Mouse (Mus musculus): ENCODE measurements around the gene Zfp970. TPM values are rescaled to one million over a fixed set of nuclear protein-coding genes. Genes with fewer than 3 reads are reported as not detected.
"Not testable (repeated sequence)": the region's sequence is repeated elsewhere in the genome, so short reads cannot be mapped to it uniquely, and the experiment has no call there.

Gene Zfp970
- 5.8 and 7.4 TPM in 2 replicates for polyA plus RNA-seq (2015; fragmentation: Nextera tagmentation; extraction: Ambion mirVana)

DNA sequence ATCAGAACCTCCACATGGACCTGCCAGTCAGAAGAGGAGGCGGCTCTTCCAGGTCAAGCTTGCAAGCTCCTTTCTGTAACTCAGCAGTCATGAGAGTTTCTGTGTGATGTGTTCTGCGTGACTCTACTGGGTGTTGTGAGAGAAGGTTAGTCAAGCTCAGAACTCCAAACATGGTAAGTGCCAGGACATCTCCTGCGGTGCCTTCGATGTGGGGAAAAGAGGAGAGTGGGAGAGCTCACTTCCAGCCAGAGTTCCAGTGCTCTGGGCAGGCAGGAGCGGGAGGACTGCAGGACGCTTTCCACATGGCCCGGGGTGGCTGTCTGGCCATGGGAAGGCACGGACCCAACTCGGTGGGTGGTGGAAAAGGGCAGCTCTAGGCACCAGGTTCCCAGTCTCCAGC is at the start of gene Zfp970:
Gene Zfp970, plus strand, starts transcription at position 58 of the 400 bp plus-strand sequence.
- 10% methylated on average over 6 of the region's 9 CpGs for WGBS
- not testable (repeated sequence) for H3K9ac ChIP-seq (replicated peaks); H3K27ac ChIP-seq (replicated peaks); H3K4me1 ChIP-seq; H3K36me3 ChIP-seq; H3K9me3 ChIP-seq (replicated peaks); ATAC-seq (ENCODE audit: low FRiP score); H3K27me3 ChIP-seq (replicated peaks)
- H3K4me2 ChIP-seq = peak within 1 kb of the TSS; percentile 47
- peak within 1 kb of the TSS; percentile 40 for H3K4me3 ChIP-seq (replicated peaks)

DNA sequence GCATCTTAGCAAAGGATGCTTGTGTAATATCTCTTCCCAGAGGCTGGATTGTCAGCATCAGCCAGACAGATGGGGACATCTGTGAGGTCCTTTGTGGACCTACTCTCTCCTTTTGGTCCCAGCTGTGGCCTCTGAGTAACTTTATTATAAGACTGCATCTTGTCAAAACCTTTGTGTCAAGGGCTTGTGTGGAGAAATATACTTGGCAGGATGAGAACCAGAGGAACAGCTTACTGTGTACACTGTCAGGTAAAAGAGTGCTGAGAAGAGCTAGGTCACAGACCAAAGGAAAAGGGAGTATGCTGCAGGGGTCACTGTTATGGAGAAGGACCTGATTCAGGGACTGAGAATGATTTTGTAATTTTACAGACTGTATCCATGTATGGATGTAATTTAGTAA is 3.7 kb downstream of the Zfp970 start:
- not testable (repeated sequence) for H3K36me3 ChIP-seq; H3K4me2 ChIP-seq; H3K4me1 ChIP-seq; H3K27ac ChIP-seq (replicated peaks); H3K27me3 ChIP-seq (replicated peaks); H3K4me3 ChIP-seq (replicated peaks); H3K9me3 ChIP-seq (replicated peaks); H3K9ac ChIP-seq (replicated peaks); ATAC-seq (ENCODE audit: low FRiP score)

- ATAC-seq (ENCODE audit: low FRiP score); H3K4me2 ChIP-seq; H3K36me3 ChIP-seq; H3K9ac ChIP-seq (replicated peaks); H3K27me3 ChIP-seq (replicated peaks); H3K4me1 ChIP-seq; H3K9me3 ChIP-seq (replicated peaks); H3K4me3 ChIP-seq (replicated peaks); H3K27ac ChIP-seq (replicated peaks): not testable (repeated sequence)
- 94% methylated on average over 6 of the region's 10 CpGs for WGBS
These were observed 7.7 kb downstream of the Zfp970 start for GRCm38 (mm10) chr2:177472261-177472660.

DNA sequence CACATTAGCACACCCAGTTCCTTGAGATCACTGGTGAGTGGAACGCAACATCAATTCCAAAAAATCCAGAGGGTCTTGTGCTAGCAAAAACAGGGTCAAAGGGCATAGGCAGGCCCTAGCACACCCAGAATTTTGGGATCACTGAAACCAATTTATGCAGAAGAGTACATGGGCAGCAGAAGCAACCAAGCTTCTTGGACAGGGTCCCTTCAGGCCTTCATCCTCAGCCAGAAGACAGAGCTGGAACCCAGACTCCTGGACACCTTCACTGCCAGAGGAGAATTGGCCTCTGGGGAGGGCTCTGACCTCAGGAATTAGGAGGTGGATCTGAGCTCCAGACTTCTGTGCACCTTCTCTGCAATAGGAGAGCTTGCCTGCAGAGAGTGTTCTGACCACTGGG is 17.4 kb downstream of the Zfp970 start:
- not testable (repeated sequence) for H3K27me3 ChIP-seq (replicated peaks); ATAC-seq (ENCODE audit: low FRiP score)
- WGBS = 93% methylated on average over 1 of the region's 1 CpGs

GRCm38 (mm10) chr2:177483238-177483948 is 18.9 kb downstream of the Zfp970 start:
- WGBS = 90% methylated on average over 11 of the region's 11 CpGs
- not testable (repeated sequence) for H3K4me3 ChIP-seq (replicated peaks); H3K27ac ChIP-seq (replicated peaks); H3K4me2 ChIP-seq; H3K9me3 ChIP-seq (replicated peaks); H3K4me1 ChIP-seq; ATAC-seq (ENCODE audit: low FRiP score); H3K27me3 ChIP-seq (replicated peaks); H3K9ac ChIP-seq (replicated peaks); H3K36me3 ChIP-seq

More for the DNA sequence above, 17.4 kb downstream of the Zfp970 start:
- H3K27ac ChIP-seq (replicated peaks); H3K9me3 ChIP-seq (replicated peaks); H3K36me3 ChIP-seq; H3K9ac ChIP-seq (replicated peaks); H3K4me2 ChIP-seq; H3K4me3 ChIP-seq (replicated peaks); H3K4me1 ChIP-seq: not testable (repeated sequence)

- H3K27ac ChIP-seq (replicated peaks); H3K36me3 ChIP-seq; ATAC-seq (ENCODE audit: low FRiP score); H3K27me3 ChIP-seq (replicated peaks); H3K4me1 ChIP-seq; H3K9me3 ChIP-seq (replicated peaks); H3K9ac ChIP-seq (replicated peaks): not testable (repeated sequence)
- WGBS = 25% methylated on average over 7 of the region's 7 CpGs
- H3K4me3 ChIP-seq (replicated peaks) = peak within 1 kb of the TSS; percentile 35
- H3K4me2 ChIP-seq = peak within 1 kb of the TSS; percentile 43
These were observed 33.5 kb downstream of the Zfp970 start, which contains the start of gene Gm14403 for GRCm38 (mm10) chr2:177498067-177498466. Gene Gm14403 (plus strand): TSS chr2:177498215.

GRCm38 (mm10) chr2:177499182-177499581 is 34.6 kb downstream of the Zfp970 start:
- not testable (repeated sequence) for H3K9ac ChIP-seq (replicated peaks); H3K9me3 ChIP-seq (replicated peaks); H3K27ac ChIP-seq (replicated peaks); H3K27me3 ChIP-seq (replicated peaks); H3K4me2 ChIP-seq; H3K4me3 ChIP-seq (replicated peaks); ATAC-seq (ENCODE audit: low FRiP score); H3K4me1 ChIP-seq; H3K36me3 ChIP-seq
- WGBS = 64% methylated on average over 1 of the region's 1 CpGs

GRCm38 (mm10) chr2:177505211-177505719 is 40.7 kb downstream of the Zfp970 start:
- not testable (repeated sequence) for H3K4me3 ChIP-seq (replicated peaks); ATAC-seq (ENCODE audit: low FRiP score); H3K36me3 ChIP-seq; H3K27ac ChIP-seq (replicated peaks); H3K9me3 ChIP-seq (replicated peaks); H3K4me1 ChIP-seq; H3K9ac ChIP-seq (replicated peaks); H3K27me3 ChIP-seq (replicated peaks); H3K4me2 ChIP-seq
- 89% methylated on average over 1 of the region's 1 CpGs for WGBS

DNA sequence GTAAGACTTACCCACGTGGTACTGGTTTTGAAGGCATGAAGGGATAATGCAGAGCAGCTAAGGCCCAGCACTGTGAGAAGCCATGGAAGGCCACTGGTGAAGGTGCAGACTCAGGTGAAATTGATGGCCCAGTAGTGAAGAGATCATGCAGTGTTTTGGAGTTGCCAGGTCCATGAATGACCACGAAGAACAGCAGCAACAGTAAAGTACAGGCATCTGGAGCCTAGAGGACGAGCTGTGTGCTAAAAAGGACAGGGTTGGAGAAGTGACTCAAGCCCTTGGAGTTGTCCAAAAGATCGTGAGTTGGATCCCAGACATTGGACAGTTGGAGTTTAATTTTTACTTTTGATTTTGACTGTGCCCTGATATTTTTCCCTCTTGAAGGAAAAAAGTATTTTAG is 46.8 kb downstream of the Zfp970 start:
- not testable (repeated sequence) for H3K4me3 ChIP-seq (replicated peaks); H3K9ac ChIP-seq (replicated peaks); H3K4me1 ChIP-seq; H3K4me2 ChIP-seq; H3K27me3 ChIP-seq (replicated peaks); H3K27ac ChIP-seq (replicated peaks); H3K36me3 ChIP-seq; ATAC-seq (ENCODE audit: low FRiP score); H3K9me3 ChIP-seq (replicated peaks)
- 73% methylated on average over 4 of the region's 4 CpGs for WGBS

- not testable (repeated sequence) for ATAC-seq (ENCODE audit: low FRiP score); H3K9ac ChIP-seq (replicated peaks); H3K27me3 ChIP-seq (replicated peaks); H3K4me3 ChIP-seq (replicated peaks); H3K4me2 ChIP-seq; H3K9me3 ChIP-seq (replicated peaks); H3K27ac ChIP-seq (replicated peaks); H3K4me1 ChIP-seq; H3K36me3 ChIP-seq
- WGBS = 93% methylated on average over 3 of the region's 3 CpGs
These were observed 47.4 kb downstream of the Zfp970 start for GRCm38 (mm10) chr2:177511972-177512371.

DNA sequence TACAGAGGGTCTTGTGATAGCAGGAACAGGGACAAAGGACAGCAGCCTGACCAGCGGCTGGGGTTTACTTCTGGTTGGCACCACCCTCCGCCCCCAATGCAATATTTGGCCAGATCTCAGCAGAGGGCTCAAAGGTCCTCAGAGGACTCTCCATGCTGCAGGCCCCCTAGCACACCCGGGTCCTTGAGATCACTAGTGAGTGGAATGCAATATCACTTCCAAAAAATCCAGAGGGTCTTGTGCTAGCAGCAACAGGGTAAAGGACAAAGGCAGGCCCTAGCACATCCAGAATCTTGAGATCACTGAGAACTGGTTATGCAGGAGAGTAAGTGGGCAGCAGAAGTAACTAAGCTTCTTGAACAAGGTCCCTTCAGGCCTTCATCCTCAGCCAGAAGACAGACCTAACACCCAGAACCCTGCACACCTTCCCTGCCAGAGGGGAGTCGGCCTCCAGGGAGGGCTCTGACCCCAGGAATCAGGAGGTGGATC is 49.5 kb downstream of the Zfp970 start:
- H3K36me3 ChIP-seq; H3K27me3 ChIP-seq (replicated peaks); H3K9me3 ChIP-seq (replicated peaks); ATAC-seq (ENCODE audit: low FRiP score); H3K4me3 ChIP-seq (replicated peaks); H3K4me1 ChIP-seq; H3K4me2 ChIP-seq; H3K27ac ChIP-seq (replicated peaks); H3K9ac ChIP-seq (replicated peaks): not testable (repeated sequence)
- WGBS = 79% methylated on average over 4 of the region's 4 CpGs

DNA sequence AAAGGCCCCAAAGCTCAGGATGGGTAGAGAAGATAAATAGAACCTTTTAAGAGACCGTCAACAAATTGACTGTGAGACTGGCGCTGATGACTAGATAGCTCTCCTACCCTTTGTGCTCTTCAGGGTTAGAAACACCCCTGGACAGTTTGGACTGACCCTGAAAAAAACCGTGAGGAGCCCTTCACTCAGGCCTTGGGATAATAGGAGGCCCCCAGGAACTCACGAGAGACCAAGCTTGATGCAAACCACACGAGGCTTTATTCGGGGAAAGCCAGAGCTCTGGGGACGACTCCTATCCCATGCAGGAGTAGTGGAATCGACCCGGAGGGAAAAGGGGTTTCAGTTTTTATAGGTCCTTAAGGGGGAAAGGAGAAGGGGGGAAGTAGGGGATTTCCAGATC is 53.2 kb downstream of the Zfp970 start:
- H3K9ac ChIP-seq (replicated peaks); H3K9me3 ChIP-seq (replicated peaks); H3K4me1 ChIP-seq; H3K4me3 ChIP-seq (replicated peaks); H3K4me2 ChIP-seq; ATAC-seq (ENCODE audit: low FRiP score); H3K27me3 ChIP-seq (replicated peaks); H3K27ac ChIP-seq (replicated peaks); H3K36me3 ChIP-seq: not testable (repeated sequence)
- WGBS = 86% methylated on average over 9 of the region's 9 CpGs
